Mouse (Mus musculus) stomach, embryonic 15.5 days (tissue): ENCODE measurements around the gene Fbxw25. TPM values are rescaled to one million over a fixed set of nuclear protein-coding genes. Genes with fewer than 3 reads are reported as not detected.
"Not testable (repeated sequence)": the region's sequence is repeated elsewhere in the genome, so short reads cannot be mapped to it uniquely, and the experiment has no call there.

ENCODE experiments used
- ATAC-seq: fragments of 200-750 bp; cut with Nextera tagmentation; 2 replicates; pipeline ENCODE4 v1.8.0; 2017; ENCODE audit warnings: low read depth, moderate number of reproducible peaks, moderate TSS enrichment; ENCODE audit not compliant: insufficient read depth, low FRiP score
- H3K27ac ChIP-seq: fragments of 300-500 bp; sonication (generic); 2 replicates; pipeline ENCODE4 v1.5.1; 2015; ENCODE audit warnings: mild to moderate bottlenecking, inconsistent platforms
- H3K27me3 ChIP-seq: fragments of 300-500 bp; sonication (generic); replicated peaks from 2 replicates; pipeline ENCODE4 v1.6.1; 2015; ENCODE audit warnings: inconsistent platforms
- H3K36me3 ChIP-seq: fragments of 300-500 bp; sonication (generic); 2 replicates; pipeline ENCODE4 v1.6.1; 2015; ENCODE audit warnings: inconsistent platforms
- H3K4me1 ChIP-seq: fragments of 300-500 bp; sonication (generic); 2 replicates; pipeline ENCODE4 v1.6.1; 2015; ENCODE audit warnings: inconsistent platforms
- H3K4me2 ChIP-seq: fragments of 300-500 bp; sonication (generic); 2 replicates; pipeline ENCODE4 v1.6.1; 2015; ENCODE audit warnings: mild to moderate bottlenecking, inconsistent platforms
- H3K4me3 ChIP-seq: fragments of 300-500 bp; sonication (generic); replicated peaks from 2 replicates; pipeline ENCODE4 v1.5.1; 2015; ENCODE audit warnings: inconsistent platforms
- H3K9ac ChIP-seq: fragments of 300-500 bp; sonication (generic); 2 replicates; pipeline ENCODE4 v1.6.1; 2015; ENCODE audit warnings: inconsistent platforms
- H3K9me3 ChIP-seq: fragments of 300-500 bp; sonication (generic); 2 replicates; pipeline ENCODE4 v1.6.1; 2016; ENCODE audit warnings: inconsistent platforms
- WGBS: fragments of 180-500 bp; shearing (Covaris S2); methylation state at CpG from one replicate; pipeline ENCODE4 v1.1.7; 2015; 5-methylcytosine and 5-hydroxymethylcytosine counted together
- polyA plus RNA-seq: library from polyadenylated mRNA; unstranded; fragments of >200 nt; fragmentation: Nextera tagmentation; extraction: Ambion mirVana; gene quantifications from 2 replicates; pipeline ENCODE4 v1.2.1, GENCODE M21; 2015

Gene Fbxw25
- polyA plus RNA-seq, result not detected in 2 replicates

DNA sequence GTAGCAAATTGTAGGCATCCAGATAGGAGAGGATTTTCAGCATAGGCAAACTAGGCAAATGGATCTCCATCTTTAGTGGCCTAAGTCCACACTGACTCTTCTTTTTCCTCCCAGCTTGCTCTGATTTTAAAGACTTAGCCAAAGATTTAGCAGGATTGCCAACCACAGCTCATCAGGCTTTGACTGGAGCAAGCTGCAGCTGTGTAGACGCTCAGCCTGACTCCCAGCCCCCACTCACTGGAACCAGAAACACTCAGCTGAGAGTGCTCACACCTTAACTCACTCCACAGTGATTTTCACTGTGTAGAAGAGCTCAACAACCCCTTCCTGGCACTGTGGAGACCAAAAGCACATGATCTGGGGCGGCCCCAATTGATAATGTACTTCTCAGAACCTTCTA lies at the start of gene Fbxw25:
TSS of gene Fbxw25 (minus strand) at position 101 of the 400 bp plus-strand sequence.
- not testable (repeated sequence) for H3K9ac ChIP-seq, H3K9me3 ChIP-seq, H3K36me3 ChIP-seq, H3K4me1 ChIP-seq, H3K27ac ChIP-seq, H3K4me3 ChIP-seq, ATAC-seq, H3K27me3 ChIP-seq, H3K4me2 ChIP-seq
- 59% methylated on average over 2 of the region's 2 CpGs for WGBS

DNA sequence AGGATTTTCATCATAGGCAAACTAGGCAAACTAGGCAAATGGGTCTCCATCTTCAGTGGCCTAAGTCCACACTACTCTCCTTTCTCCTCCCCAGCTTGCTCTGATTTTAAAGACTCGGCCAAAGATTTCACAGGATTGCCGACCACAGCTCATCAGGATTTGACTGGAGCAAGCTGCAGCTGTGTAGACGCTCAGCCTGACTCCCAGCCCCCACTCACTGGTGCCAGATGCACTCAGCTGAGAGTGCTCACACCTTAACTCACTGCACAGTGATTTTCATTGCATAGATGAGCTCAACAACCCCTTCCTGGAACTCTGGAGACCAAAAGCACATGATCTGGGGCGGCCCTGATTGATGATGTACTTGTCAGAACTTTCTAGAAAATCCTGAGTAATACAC lies 38.1 kb upstream of the Fbxw25 start, which contains the start of gene Fbxw18:
TSS of gene Fbxw18 (minus strand) at position 101 of the 400 bp plus-strand sequence.
- WGBS, result 72% methylated on average over 4 of the region's 4 CpGs
- H3K9me3 ChIP-seq, result not testable (repeated sequence)

DNA sequence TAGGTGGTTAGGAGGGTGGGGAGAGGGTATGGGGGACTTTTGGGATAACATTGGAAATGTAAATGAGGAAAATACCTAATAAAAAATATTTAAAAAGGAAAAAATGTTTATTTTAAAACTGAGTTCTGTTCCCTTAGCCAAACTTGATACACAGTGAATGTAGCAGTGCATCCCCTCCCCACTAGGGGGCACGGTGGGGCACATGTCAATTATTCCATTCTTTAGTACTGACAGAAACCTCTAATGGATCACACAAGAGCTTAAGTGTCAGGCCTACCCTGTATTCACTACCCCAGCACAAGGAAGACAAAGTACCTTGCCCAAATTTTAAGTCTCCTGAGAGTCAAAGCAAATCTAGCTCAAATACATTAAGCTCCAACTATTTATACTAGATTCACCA lies 20.8 kb upstream of the Fbxw25 start:
- Histone ChIP-seq H3K9ac (no peak overlapping the region), H3K4me3 (no peak overlapping the region), H3K4me2 (no peak overlapping the region), H3K4me1 (no peaks in the 10 kb centered on the region), H3K27me3 (no peaks in the 10 kb centered on the region), H3K9me3 (no peaks in the 10 kb centered on the region), H3K36me3 (no peaks in the 10 kb centered on the region), H3K27ac (no peak overlapping the region)
- ATAC-seq, result no peak
- WGBS, result 9% methylated on average over 1 of the region's 1 CpGs

More for the DNA sequence above, 38.1 kb upstream of the Fbxw25 start, which contains the start of gene Fbxw18:
- H3K27me3 ChIP-seq, H3K9ac ChIP-seq, ATAC-seq, H3K4me2 ChIP-seq, H3K4me3 ChIP-seq, H3K36me3 ChIP-seq, H3K27ac ChIP-seq, H3K4me1 ChIP-seq: not testable (repeated sequence)

DNA sequence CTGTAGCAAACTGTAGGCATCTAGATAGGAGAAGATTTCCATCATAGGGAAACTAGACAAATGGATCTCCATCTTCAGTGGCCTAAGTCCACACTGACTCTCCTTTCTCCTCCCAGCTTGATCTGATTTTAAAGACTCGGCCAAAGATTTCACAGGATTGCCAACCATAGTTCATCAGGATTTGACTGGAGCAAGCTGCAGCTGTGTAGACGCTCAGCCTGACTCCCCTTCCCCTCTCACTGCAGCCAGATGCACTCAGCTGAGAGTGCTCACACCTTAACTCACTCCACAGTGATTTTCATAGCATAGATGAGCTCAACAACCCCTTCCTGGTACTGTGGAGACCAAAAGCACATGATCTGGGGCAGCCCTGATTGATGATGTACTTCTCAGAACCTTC lies 38.5 kb downstream of the Fbxw25 start, which contains the start of gene Fbxw24:
TSS of gene Fbxw24 (minus strand) at position 101 of the 400 bp plus-strand sequence.
- H3K27me3 ChIP-seq, H3K36me3 ChIP-seq, H3K9ac ChIP-seq, H3K4me3 ChIP-seq, ATAC-seq, H3K27ac ChIP-seq, H3K4me2 ChIP-seq, H3K4me1 ChIP-seq, H3K9me3 ChIP-seq: not testable (repeated sequence)
- 81% methylated on average over 2 of the region's 2 CpGs for WGBS

DNA sequence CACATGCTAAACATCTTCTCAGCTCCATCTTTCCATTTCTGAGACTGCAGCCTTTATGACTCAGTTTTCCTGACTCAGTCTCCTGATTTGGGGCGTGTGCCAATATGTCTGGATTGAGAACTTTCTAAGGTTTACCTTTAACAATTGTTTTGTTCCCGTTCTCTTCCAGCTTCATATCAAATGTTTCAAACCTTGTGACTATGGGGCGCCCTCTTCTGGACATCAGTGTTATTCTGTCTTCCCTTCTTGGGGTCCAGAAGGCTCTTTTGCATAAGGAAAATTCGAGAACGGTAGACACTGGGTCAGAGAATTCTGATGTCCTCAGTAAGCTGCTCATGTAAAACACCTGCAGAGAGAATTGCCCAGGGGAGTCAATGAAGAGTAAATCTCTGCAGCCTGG lies 57.6 kb downstream of the Fbxw25 start:
- H3K27me3 ChIP-seq, H3K9me3 ChIP-seq, H3K4me3 ChIP-seq, H3K9ac ChIP-seq, H3K4me2 ChIP-seq, H3K4me1 ChIP-seq, H3K27ac ChIP-seq, ATAC-seq, H3K36me3 ChIP-seq: not testable (repeated sequence)
- WGBS, result 37% methylated on average over 5 of the region's 5 CpGs

DNA sequence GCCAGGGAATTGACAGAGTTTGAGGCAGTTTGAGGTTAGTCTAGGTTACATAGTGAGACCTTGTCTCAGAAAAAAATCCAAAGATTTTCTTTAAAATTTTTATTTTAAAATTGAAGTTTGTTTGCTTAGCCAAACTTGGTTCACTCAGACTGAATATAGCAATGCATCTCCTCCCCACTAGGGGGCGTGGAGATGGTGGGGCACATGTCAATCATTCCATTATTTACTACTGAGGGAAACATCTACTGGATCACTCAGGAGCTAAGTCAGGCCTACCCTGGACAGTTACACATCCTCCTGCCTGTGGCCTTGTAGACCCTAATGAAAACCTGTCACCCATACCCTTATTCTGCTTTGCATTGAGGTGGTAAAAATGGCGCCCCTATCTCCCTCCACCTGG lies 62.3 kb downstream of the Fbxw25 start:
- H3K9ac ChIP-seq, H3K4me2 ChIP-seq, H3K27me3 ChIP-seq, H3K36me3 ChIP-seq, H3K4me3 ChIP-seq, H3K9me3 ChIP-seq, H3K4me1 ChIP-seq, ATAC-seq, H3K27ac ChIP-seq: not testable (repeated sequence)
- WGBS, result 57% methylated on average over 2 of the region's 2 CpGs

DNA sequence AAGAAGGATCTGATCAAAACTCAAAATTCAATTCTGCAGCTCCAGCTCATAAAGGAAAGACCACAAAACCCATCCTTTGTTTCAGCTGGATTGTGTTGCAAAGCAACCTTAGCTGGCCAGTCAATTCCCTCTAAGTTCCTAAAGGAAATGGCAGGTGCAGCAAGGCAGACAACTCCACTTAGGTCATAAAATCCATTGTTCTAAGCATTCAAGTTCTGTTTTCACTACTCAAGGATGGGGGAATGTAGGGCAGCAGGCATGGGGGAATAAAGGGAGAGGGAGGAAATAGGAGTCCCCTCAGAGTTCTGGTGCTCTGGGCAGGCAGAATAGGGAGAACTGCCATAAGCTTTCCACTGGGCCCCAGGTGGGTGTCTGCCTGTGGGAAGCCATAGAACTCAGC lies 67.2 kb downstream of the Fbxw25 start:
- Histone ChIP-seq H3K9ac (no peak overlapping the region), H3K4me3 (no peak overlapping the region), H3K27ac (no peak overlapping the region), H3K27me3 (no peaks in the 10 kb centered on the region), H3K36me3 (no peaks in the 10 kb centered on the region), H3K4me2 (no peak overlapping the region), H3K4me1 (no peaks in the 10 kb centered on the region), H3K9me3 (no peaks in the 10 kb centered on the region)
- no peak for ATAC-seq

Other genes starting within 250 kb of the Fbxw25 start
- gene Fbxw16, start 215.5 kb downstream of the Fbxw25 start, polyA plus RNA-seq, result not detected in 2 replicates
- gene Fbxw19, start 168.8 kb downstream of the Fbxw25 start, polyA plus RNA-seq, result not detected in 2 replicates
- not detected in 2 replicates for gene Fbxw15, start 96.4 kb downstream of the Fbxw25 start, polyA plus RNA-seq
- not detected in 2 replicates for gene Fbxw24, start 38.6 kb downstream of the Fbxw25 start, polyA plus RNA-seq
- gene Fbxw18, start 38.0 kb upstream of the Fbxw25 start, polyA plus RNA-seq, result not detected in 2 replicates
- gene Fbxw26, start 81.4 kb upstream of the Fbxw25 start, polyA plus RNA-seq, result 0.06 and 0.09 TPM in 2 replicates
- gene Fbxw27, start 126.0 kb upstream of the Fbxw25 start, polyA plus RNA-seq, result not detected in 2 replicates
- 0.22 TPM in 1 of 2 replicates, not detected in the other for gene Spink8, start 147.6 kb upstream of the Fbxw25 start, polyA plus RNA-seq
- gene Nme6, start 168.1 kb upstream of the Fbxw25 start, polyA plus RNA-seq, result 66.8 and 67.7 TPM in 2 replicates
- 22.7 and 24.2 TPM in 2 replicates for gene Camp, start 185.0 kb upstream of the Fbxw25 start, polyA plus RNA-seq
- gene Cdc25a, start 210.9 kb upstream of the Fbxw25 start, polyA plus RNA-seq, result 28.8 and 33.2 TPM in 2 replicates